Mouse (Mus musculus) kidney, adult 2 months (tissue): Measurements from ENCODE around the gene Wnk3. TPM values are rescaled to one million over a fixed set of nuclear protein-coding genes. Genes with fewer than 3 reads are reported as not detected.

Experiments
- DNase-seq: peaks from one replicate; pipeline ENCODE4 v3.0.0; 2021
- H3K27ac ChIP-seq: fragments of 200-500 bp; 2 replicates; pipeline ENCODE4 v1.5.1; 2012; ENCODE audit warnings: low read depth, low read length, control low read depth, inconsistent platforms; ENCODE audit not compliant: insufficient read depth
- H3K27me3 ChIP-seq: fragments of 200-500 bp; replicated peaks from 2 replicates; pipeline ENCODE4 v1.6.1; 2012; ENCODE audit warnings: mild to moderate bottlenecking, moderate library complexity, low read length, inconsistent platforms; ENCODE audit not compliant: control insufficient read depth, insufficient read depth
- H3K36me3 ChIP-seq: fragments of 200-500 bp; 2 replicates; pipeline ENCODE4 v1.6.1; 2012; ENCODE audit warnings: mild to moderate bottlenecking, moderate library complexity, low read length, inconsistent platforms; ENCODE audit not compliant: control insufficient read depth, insufficient read depth
- H3K4me1 ChIP-seq: fragments of 200-500 bp; 2 replicates; pipeline ENCODE4 v1.6.1; 2011; ENCODE audit warnings: low read length; ENCODE audit not compliant: control insufficient read depth, insufficient read depth
- H3K4me3 ChIP-seq: fragments of 200-500 bp; 2 replicates; pipeline ENCODE4 v1.5.1; 2011; ENCODE audit warnings: mild to moderate bottlenecking, low read depth, low read length, control low read depth; ENCODE audit not compliant: insufficient read depth
- CTCF ChIP-seq: fragments of 200-500 bp; conservative IDR thresholded peaks from 2 replicates; pipeline ENCODE4 v1.5.1; 2011; ENCODE audit warnings: low read depth, mild to moderate bottlenecking, control low read depth, low read length, moderate library complexity, mixed read lengths; ENCODE audit not compliant: insufficient read depth, insufficient read length
- POLR2A ChIP-seq: fragments of 200-500 bp; IDR thresholded peaks from one replicate; pipeline ENCODE4 v1.6.1; 2011; ENCODE audit warnings: low read depth, low read length, control low read depth
- WGBS: fragments of 180-500 bp; shearing (Covaris S2); methylation state at CpG from one replicate; pipeline ENCODE4 v1.1.7; 2018; 5-methylcytosine and 5-hydroxymethylcytosine counted together
- polyA plus RNA-seq: library from polyadenylated mRNA; depleted of rRNA; stranded (reverse); fragments of >200 nt; gene quantifications from 2 replicates; pipeline ENCODE4 v1.2.3, GENCODE M21; 2012; rRNA removed

Wnk3 gene
- polyA plus RNA-seq, 1 experiment, result 0.14 TPM

- DNase-seq, result peak; percentile 52
- TF ChIP-seq CTCF (no peak), POLR2A (no peak)
- 62% methylated on average over 4 of the region's 4 CpGs for WGBS
- Histone ChIP-seq H3K4me1 (no peaks in the 10 kb centered on the region), H3K27ac (no peak overlapping the region), H3K27me3 (no peaks in the 10 kb centered on the region), H3K36me3 (no peaks in the 10 kb centered on the region), H3K4me3 (no peak overlapping the region)
Observed at GRCm38 (mm10) chrX:151337804-151338203, 139.9 kb downstream of the Wnk3 start.

DNA sequence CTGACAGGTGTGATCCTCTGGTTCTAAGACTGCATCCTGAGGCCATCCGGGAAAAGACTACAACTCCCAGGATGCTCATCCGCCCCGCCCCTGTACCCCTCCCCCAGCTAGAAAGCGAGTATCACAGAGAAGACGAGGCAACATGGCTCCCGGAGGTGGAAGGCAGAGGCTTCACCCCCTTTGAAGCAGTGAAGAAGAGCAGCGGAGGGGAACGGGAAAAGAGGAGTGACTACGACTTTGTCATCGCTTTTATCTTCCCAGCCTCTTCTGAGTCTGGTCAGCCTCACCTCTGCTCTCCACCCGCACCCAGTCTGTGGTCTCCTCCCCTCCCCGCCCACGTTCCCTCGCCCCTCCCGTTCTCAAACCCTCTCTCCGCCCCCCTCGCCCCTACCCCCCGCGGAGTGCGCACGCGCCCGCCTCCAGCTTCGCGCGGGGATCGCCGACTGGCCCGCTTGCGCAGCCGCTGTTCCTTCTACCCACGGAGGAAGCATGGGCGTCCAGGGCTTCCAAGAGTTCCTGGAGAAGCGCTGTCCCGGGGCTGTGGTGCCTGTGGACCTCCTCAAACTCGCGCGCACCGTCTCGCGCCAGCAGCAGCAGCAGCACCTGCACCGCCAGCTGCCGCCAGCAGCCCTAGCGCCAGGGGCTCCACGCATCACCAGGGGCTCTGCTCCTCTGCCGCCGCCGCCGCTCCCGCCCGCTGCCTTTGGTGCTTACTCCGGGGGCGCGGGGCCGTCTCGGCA, 146.1 kb downstream of the Wnk3 start, which contains the start of gene Fam120c:
Fam120c (plus strand) TSS at position 415 of the 740 bp plus-strand sequence.
- TF ChIP-seq CTCF, result no peak
- TF ChIP-seq POLR2A, result no peak
- DNase-seq, result peak; percentile 89
- peak within 1 kb of the TSS; percentile 74 for H3K4me3 ChIP-seq
- H3K4me1 ChIP-seq, result no peaks in the 10 kb centered on the region; the same call in 1 of the 2 replicates
- H3K27me3 ChIP-seq, result no peaks in the 10 kb centered on the region
- under 1% methylated on average over 44 of the region's 56 CpGs for WGBS
- no peaks in the 10 kb centered on the region for H3K36me3 ChIP-seq
- H3K27ac ChIP-seq, result peak within 1 kb of the TSS; percentile 92

- H3K4me3 ChIP-seq, result peak overlapping the region; percentile 74
- no peaks in the 10 kb centered on the region for H3K27me3 ChIP-seq
- TF ChIP-seq POLR2A (no peak), CTCF (no peak)
- no peaks in the 10 kb centered on the region for H3K36me3 ChIP-seq
- under 1% methylated on average over 33 of the region's 33 CpGs for WGBS
- peak; percentile 61 for DNase-seq
- H3K27ac ChIP-seq, result peak overlapping the region; percentile 63
- no peaks in the 10 kb centered on the region; the same call in 1 of the 2 replicates for H3K4me1 ChIP-seq
Observed at GRCm38 (mm10) chrX:151344501-151344984, 146.7 kb downstream of the Wnk3 start.

DNA sequence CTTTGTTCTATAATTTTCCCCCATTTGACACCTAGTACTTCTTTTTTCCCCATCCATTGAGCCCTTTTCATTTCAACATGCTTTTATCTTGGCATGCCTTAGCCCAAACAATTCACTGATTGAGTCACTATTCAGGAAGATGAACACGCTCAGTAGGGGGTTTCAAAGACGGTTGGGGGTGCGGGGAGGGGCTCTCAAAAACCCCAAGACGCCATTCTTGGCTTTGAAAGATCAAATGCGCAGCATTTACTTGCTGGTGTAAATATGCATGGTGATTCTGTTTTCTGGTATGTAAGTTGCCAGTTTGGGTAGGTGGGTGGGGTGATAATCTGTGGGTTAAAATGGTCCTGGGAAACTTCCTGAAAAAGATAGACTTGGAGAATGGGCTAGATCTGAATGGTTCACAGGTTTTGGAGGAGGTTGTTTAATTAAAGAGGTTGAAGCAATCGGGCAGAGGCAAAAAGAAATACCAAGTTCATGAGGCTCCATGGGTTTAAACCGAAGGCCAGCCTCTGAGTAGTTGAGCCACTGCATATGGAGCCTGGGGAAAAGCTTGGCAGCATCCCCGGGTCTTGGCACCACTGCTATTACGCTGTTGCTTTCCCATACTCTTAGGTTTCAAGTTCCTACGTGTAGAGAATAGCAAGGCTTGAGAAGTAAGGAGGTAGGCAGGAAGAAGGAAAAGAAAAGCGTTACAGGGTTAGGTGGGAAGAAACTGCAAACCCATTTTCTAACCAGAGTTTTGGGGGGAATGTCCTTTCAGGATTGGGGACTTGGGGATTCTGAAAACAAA, 147.7 kb downstream of the Wnk3 start:
- H3K4me3 ChIP-seq, result no peak overlapping the region
- no peaks in the 10 kb centered on the region for H3K27me3 ChIP-seq
- H3K4me1 ChIP-seq, result no peaks in the 10 kb centered on the region; the same call in 1 of the 2 replicates
- 25% methylated on average over 11 of the region's 11 CpGs for WGBS
- DNase-seq, result peak; percentile 1
- no peaks in the 10 kb centered on the region for H3K36me3 ChIP-seq
- TF ChIP-seq POLR2A, result no peak
- TF ChIP-seq CTCF, result no peak
- H3K27ac ChIP-seq, result no peak overlapping the region

- Histone ChIP-seq H3K4me3 (no peak overlapping the region), H3K36me3 (no peaks in the 10 kb centered on the region), H3K27me3 (no peaks in the 10 kb centered on the region), H3K4me1 (no peaks in the 10 kb centered on the region; the same call in 1 of the 2 replicates), H3K27ac (no peak overlapping the region)
- TF ChIP-seq CTCF (no peak), POLR2A (no peak)
- DNase-seq, result no peak
Observed at GRCm38 (mm10) chrX:151347278-151347677, 149.4 kb downstream of the Wnk3 start.

GRCm38 (mm10) chrX:151349322-151349721, 151.4 kb downstream of the Wnk3 start:
- Histone ChIP-seq H3K36me3 (no peaks in the 10 kb centered on the region), H3K4me3 (no peak overlapping the region), H3K27ac (no peak overlapping the region), H3K4me1 (no peaks in the 10 kb centered on the region; the same call in 1 of the 2 replicates), H3K27me3 (no peaks in the 10 kb centered on the region)
- 84% methylated on average over 5 of the region's 5 CpGs for WGBS
- no peak for DNase-seq
- TF ChIP-seq CTCF (no peak), POLR2A (no peak)

Other genes starting within 250 kb of the Wnk3 start
- 12.0 and 14.3 TPM in 2 replicates for gene Gnl3l, start 180.8 kb upstream of the Wnk3 start, polyA plus RNA-seq
- 9.9 and 10.3 TPM in 2 replicates for gene Fgd1, start 151.9 kb upstream of the Wnk3 start, polyA plus RNA-seq
- 8.3 and 9.6 TPM in 2 replicates for gene Tsr2, start 101.5 kb upstream of the Wnk3 start, polyA plus RNA-seq
- 3.1 and 3.6 TPM in 2 replicates for gene Fam120c, start 146.1 kb downstream of the Wnk3 start, polyA plus RNA-seq